Mouse (Mus musculus): ENCODE measurements around the gene Sntg2. TPM values are rescaled to one million over a fixed set of nuclear protein-coding genes. Genes with fewer than 3 reads are reported as not detected.
A peak's percentile ranks its signal among the peaks of the same experiment; 100 is the strongest.

The Sntg2 gene
- polyA plus RNA-seq, 1 experiment: 2.3 TPM

DNA sequence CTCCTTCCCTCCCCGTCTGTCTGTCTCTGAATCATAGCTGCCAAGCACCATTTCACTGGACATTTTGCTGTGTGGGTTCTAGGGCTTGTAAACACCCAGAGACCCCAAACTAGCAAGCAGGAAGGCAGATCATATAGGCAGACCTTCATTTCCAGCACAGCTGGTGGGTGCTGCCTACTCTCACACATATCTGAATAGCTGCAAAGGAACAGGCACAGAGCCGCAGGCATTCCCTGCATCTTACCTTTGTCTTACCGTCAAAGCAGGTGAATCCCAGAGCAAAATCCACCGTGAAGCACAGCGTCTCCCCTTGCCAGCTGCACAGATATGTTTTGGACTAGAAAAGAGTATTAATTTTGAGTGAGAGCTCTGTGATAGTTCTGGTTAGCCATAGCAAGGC is 172.1 kb downstream of the Sntg2 start:
- DNase-seq (ENCODE audit: low read depth): no peak
- no peak for TF ChIP-seq POLR2A (IDR thresholded peaks at IDR 0.05; ENCODE audit: borderline replicate concordance, extremely low read depth, insufficient read depth, insufficient read length, poor library complexity, severe bottlenecking)
- no peak for TF ChIP-seq CTCF (IDR thresholded peaks at IDR 0.05; ENCODE audit: borderline replicate concordance, extremely low read depth, insufficient read depth, insufficient read length)

DNA sequence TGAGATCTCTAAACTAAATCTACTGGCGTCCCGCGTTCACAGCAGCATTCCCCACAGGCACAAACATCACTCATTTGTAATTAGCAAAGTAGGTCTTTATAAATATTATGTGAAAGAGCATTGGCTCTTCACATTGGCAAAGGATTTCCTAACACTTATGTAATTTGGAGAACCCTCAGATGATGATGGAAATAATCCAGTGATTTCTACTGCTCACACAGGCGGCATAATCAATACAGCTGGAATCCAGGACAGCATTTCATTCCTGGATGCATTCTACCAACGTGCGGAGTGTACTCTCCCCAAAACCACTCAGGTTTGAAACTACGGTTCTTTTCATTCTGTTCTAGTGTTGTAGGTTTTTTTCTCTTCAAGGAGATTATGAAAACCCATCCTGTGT is 172.6 kb downstream of the Sntg2 start:
- TF ChIP-seq CTCF (IDR thresholded peaks at IDR 0.05; ENCODE audit: borderline replicate concordance, extremely low read depth, insufficient read depth, insufficient read length): no peak
- no peak for TF ChIP-seq POLR2A (IDR thresholded peaks at IDR 0.05; ENCODE audit: borderline replicate concordance, extremely low read depth, insufficient read depth, insufficient read length, poor library complexity, severe bottlenecking)
- no peak for DNase-seq (ENCODE audit: low read depth)

DNA sequence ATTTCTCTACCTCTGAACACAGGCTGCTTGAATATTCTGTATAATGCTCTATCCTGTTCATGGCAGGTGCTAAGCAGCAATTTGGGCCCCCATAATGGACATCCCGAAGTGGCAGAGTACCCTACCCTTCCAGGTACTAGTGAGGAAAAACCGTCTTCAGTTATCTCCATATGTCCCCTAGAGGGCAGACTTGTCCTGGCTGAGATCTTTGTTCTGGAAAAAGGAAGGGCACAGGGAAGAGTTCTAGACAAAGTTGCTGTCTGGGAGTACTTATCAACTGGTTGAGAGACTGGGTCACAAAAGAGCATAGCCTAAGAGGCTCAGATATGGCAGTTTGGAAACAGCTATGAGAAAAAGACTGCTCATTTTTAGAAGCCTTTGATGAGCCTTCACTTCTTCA is 173.4 kb downstream of the Sntg2 start:
- peak; percentile 73 for DNase-seq (ENCODE audit: low read depth)
- no peak for TF ChIP-seq POLR2A (IDR thresholded peaks at IDR 0.05; ENCODE audit: borderline replicate concordance, extremely low read depth, insufficient read depth, insufficient read length, poor library complexity, severe bottlenecking)
- TF ChIP-seq CTCF (IDR thresholded peaks at IDR 0.05; ENCODE audit: borderline replicate concordance, extremely low read depth, insufficient read depth, insufficient read length): peak; percentile 68; the same call in 1 of the 2 replicates

DNA sequence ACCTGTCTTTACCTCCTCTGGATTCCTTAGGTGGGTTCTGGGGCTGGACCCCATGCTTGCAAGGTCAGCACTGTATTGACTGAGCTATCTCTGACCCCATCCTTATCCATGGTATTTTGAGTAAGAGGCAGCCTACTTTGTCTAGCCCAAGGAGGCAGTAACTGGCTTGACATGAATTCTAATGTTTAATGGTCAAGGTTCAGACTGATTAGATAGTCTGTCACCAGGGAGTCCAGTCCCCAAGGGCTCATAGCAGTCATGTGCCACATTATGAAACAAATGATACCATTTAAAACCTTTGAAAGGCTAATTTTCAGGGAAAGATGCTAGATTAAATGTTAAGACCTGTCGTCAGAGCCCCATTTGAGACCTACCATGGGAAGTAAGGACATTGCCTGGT is 174.9 kb downstream of the Sntg2 start:
- DNase-seq (ENCODE audit: low read depth): no peak
- TF ChIP-seq CTCF (IDR thresholded peaks at IDR 0.05; ENCODE audit: borderline replicate concordance, extremely low read depth, insufficient read depth, insufficient read length) (no peak), POLR2A (IDR thresholded peaks at IDR 0.05; ENCODE audit: borderline replicate concordance, extremely low read depth, insufficient read depth, insufficient read length, poor library complexity, severe bottlenecking) (no peak)

DNA sequence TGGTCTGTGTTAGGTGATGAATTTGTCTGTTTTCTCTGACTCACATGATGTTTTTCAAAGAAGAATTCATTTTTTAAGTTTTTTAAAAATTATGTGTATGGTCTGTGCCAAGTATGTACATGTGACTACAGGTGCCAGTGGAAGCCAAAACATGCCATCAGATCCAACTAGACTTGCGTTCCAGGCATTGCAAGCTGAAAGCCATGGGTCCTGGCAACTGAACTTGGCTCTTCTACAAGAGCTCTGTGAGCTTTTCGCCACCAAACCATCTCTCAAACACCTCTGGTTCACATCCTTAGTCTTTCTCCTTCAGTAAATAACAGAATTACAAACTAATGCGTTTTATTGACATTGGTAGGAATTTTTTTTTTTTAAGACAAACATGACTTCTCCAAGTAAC is 191.5 kb downstream of the Sntg2 start:
- TF ChIP-seq POLR2A (IDR thresholded peaks at IDR 0.05; ENCODE audit: borderline replicate concordance, extremely low read depth, insufficient read depth, insufficient read length, poor library complexity, severe bottlenecking) (no peak), CTCF (IDR thresholded peaks at IDR 0.05; ENCODE audit: borderline replicate concordance, extremely low read depth, insufficient read depth, insufficient read length) (no peak)
- DNase-seq (ENCODE audit: low read depth): no peak

DNA sequence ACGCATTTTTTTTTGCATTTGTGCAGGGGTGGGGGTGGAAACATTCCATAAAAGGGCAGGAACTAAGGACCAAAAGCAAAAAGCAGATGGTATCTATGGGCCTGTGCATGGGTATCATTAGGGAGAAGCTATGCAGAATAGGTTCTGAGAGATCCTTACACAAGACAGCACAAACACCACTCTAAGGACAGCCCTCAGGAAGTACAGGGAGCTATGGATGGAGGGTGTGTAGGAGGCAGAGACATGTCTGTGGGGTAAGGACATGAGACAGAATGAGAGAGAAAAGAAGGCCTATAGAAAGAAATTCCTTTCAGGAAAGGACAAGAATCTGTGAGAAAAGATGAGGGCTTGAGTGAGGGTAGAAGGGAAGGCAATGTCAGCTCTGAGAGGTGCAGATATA is 193.6 kb downstream of the Sntg2 start:
- DNase-seq (ENCODE audit: low read depth): no peak
- TF ChIP-seq CTCF (IDR thresholded peaks at IDR 0.05; ENCODE audit: borderline replicate concordance, extremely low read depth, insufficient read depth, insufficient read length): no peak
- no peak for TF ChIP-seq POLR2A (IDR thresholded peaks at IDR 0.05; ENCODE audit: borderline replicate concordance, extremely low read depth, insufficient read depth, insufficient read length, poor library complexity, severe bottlenecking)

DNA sequence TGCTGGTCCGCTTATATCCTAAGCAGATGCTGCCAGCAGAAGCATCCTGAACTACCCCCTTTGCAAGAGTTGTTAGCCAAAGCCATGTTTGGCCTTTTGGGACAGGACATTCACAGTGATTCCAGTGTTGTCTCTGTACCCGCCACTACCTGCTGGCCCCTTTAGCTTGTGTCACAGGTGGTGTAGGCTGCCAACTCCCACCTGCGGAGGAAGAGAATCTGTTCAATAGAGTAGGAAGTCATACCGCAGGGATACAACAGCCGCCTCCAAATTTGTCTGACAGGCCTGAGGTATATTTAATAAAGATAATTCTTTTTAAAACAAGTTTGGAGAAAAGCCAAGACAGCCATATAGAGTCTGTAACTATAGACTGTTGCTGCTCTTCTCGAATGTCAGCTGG is 195.2 kb downstream of the Sntg2 start:
- TF ChIP-seq POLR2A (IDR thresholded peaks at IDR 0.05; ENCODE audit: borderline replicate concordance, extremely low read depth, insufficient read depth, insufficient read length, poor library complexity, severe bottlenecking) (no peak), CTCF (IDR thresholded peaks at IDR 0.05; ENCODE audit: borderline replicate concordance, extremely low read depth, insufficient read depth, insufficient read length) (no peak)
- DNase-seq (ENCODE audit: low read depth): no peak

DNA sequence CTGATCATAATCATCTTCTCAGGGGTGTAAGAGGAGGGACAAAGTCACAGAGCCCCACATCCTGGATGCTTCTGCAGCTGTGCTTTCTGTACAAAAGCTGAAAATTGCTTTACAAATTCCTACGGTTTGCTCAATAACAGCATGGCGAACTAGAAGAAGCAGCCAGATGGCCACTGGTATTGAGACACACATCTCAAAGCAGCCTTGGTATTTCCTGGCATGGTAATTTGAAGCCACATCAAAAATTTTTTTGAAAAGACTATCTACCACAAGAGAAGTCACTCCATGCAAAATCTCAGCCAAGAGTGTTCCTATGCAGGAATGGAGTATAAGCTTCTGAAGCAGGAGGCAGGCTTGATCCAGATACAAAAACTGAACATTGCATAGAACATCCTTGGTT is 195.6 kb downstream of the Sntg2 start:
- no peak for TF ChIP-seq CTCF (IDR thresholded peaks at IDR 0.05; ENCODE audit: borderline replicate concordance, extremely low read depth, insufficient read depth, insufficient read length)
- TF ChIP-seq POLR2A (IDR thresholded peaks at IDR 0.05; ENCODE audit: borderline replicate concordance, extremely low read depth, insufficient read depth, insufficient read length, poor library complexity, severe bottlenecking): no peak
- DNase-seq (ENCODE audit: low read depth): no peak

DNA sequence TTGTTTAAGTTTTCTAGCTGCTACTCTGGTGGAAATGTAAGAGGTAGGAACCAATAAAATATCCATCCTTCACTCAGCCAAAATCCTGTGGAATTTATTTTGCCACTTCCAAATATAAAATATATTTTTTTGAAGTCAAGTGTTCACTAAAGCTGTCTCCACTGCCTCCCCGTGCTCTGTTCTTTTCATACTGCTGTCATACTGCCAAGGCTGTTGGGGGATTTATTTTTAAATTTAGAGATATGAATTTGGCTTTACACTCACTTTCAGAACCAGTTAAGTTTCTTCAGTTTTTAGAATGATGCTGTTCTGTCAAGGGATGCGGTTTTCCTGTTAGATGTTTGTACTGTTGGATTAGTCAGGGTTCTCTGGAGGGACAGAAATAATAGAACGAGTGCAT is 204.7 kb downstream of the Sntg2 start:
- DNase-seq (ENCODE audit: low read depth): no peak
- no peak for TF ChIP-seq POLR2A (IDR thresholded peaks at IDR 0.05; ENCODE audit: borderline replicate concordance, extremely low read depth, insufficient read depth, insufficient read length, poor library complexity, severe bottlenecking)
- no peak for TF ChIP-seq CTCF (IDR thresholded peaks at IDR 0.05; ENCODE audit: borderline replicate concordance, extremely low read depth, insufficient read depth, insufficient read length)

DNA sequence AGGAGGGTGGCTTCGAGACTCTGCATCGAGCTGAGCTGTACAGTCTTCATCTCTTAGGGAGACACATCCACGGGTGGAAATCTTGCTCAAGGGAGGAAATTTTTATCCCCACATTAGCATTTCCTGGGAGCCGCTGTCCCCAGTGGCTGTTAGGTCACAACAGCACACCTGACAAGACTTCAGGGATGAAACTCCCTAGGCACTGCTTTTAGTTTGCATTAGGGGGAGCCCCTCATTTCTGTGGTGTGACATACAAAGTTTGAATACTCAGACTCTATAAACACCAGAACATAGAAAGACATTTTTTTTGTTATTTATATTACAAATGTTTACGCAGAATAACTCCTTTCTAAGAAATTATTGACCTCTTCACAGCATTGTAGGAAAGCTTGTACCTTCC is 208.6 kb downstream of the Sntg2 start:
- DNase-seq (ENCODE audit: low read depth): no peak
- TF ChIP-seq POLR2A (IDR thresholded peaks at IDR 0.05; ENCODE audit: borderline replicate concordance, extremely low read depth, insufficient read depth, insufficient read length, poor library complexity, severe bottlenecking) (no peak), CTCF (IDR thresholded peaks at IDR 0.05; ENCODE audit: borderline replicate concordance, extremely low read depth, insufficient read depth, insufficient read length) (no peak)

DNA sequence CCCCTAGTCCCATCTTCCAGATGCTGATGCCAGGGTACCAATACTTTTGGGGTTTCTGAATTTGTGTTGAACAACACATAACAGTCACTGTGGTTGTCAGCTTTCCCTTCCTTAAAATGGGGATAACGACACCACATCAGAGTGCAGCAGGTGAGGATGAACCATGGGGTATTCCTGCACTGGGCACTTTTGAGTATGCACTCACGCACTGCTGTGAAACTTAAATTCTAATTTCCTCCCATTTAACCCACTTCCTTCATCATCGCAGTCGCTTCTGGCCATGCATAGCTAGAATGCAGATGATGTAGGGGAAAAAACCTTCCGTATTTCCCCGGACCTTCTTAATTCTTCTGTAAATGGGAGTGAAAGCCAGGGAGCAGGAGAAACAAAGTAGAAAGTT is 209.2 kb downstream of the Sntg2 start:
- DNase-seq (ENCODE audit: low read depth): no peak
- no peak for TF ChIP-seq POLR2A (IDR thresholded peaks at IDR 0.05; ENCODE audit: borderline replicate concordance, extremely low read depth, insufficient read depth, insufficient read length, poor library complexity, severe bottlenecking)
- TF ChIP-seq CTCF (IDR thresholded peaks at IDR 0.05; ENCODE audit: borderline replicate concordance, extremely low read depth, insufficient read depth, insufficient read length): no peak

DNA sequence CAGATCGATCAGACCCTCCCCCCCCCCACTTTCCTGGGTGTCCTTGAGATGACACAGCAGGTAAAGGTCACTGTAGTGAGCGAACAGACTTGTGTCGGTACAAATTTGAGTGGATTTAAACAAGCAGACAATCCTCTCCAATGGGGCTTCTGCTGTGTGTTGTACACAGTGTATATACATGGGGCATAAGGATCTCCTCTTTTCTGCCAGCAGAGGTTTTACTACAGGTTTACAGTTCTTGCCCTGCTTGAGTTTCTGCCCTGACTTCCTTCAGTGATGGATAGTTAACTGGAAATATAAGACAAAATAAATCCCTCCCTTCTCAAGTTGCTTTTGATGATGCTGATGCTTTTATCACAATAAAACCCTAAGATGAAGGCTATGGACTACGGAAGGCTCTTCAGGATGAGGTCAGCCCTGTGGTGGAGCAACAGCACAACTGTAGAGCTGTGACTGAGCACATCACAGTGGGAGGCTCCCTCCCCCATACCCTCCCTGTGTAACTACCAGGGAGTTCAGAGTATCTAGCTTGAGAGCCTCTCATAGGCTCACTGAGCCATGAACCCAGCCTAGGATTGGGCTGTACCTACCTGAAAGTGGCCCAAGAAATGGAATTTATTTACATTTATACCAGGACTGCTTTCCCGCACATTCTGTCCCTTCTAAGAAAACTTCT is 211.3 kb downstream of the Sntg2 start:
- TF ChIP-seq POLR2A (IDR thresholded peaks at IDR 0.05; ENCODE audit: borderline replicate concordance, extremely low read depth, insufficient read depth, insufficient read length, poor library complexity, severe bottlenecking) (no peak), CTCF (IDR thresholded peaks at IDR 0.05; ENCODE audit: borderline replicate concordance, extremely low read depth, insufficient read depth, insufficient read length) (no peak)
- DNase-seq (ENCODE audit: low read depth): no peak

Measured in brain, embryonic 14.5 days (tissue).